Mouse (Mus musculus) embryonic facial prominence, embryonic 14.5 days (tissue): ENCODE data around the gene Iqgap1. TPM values are rescaled to one million over a fixed set of nuclear protein-coding genes. Genes with fewer than 3 reads are reported as not detected.

Source experiments
- ATAC-seq: fragments of 200-750 bp; cut with Nextera tagmentation; 2 replicates; pipeline ENCODE4 v1.8.0; 2017; ENCODE audit warnings: low read depth, moderate number of reproducible peaks, moderate TSS enrichment
- DNase-seq: peaks from one replicate; pipeline ENCODE4 v3.0.0-alpha.2; 2015; ENCODE audit warnings: low spot score
- H3K27ac ChIP-seq: fragments of 300-500 bp; sonication (generic); replicated peaks from 2 replicates; pipeline ENCODE4 v1.5.1; 2014; ENCODE audit warnings: low read depth, mild to moderate bottlenecking, low read length, moderate library complexity
- H3K27me3 ChIP-seq: fragments of 300-500 bp; sonication (generic); replicated peaks from 2 replicates; pipeline ENCODE4 v1.6.1; 2014; ENCODE audit warnings: low read length; ENCODE audit not compliant: control insufficient read depth, insufficient read depth
- H3K36me3 ChIP-seq: fragments of 300-500 bp; sonication (generic); 2 replicates; pipeline ENCODE4 v1.6.1; 2014; ENCODE audit warnings: low read length, mixed read lengths; ENCODE audit not compliant: control insufficient read depth, insufficient read depth
- H3K4me1 ChIP-seq: fragments of 300-500 bp; sonication (generic); 2 replicates; pipeline ENCODE4 v1.6.1; 2014; ENCODE audit warnings: antibody characterized with exemption, low read length; ENCODE audit not compliant: control insufficient read depth, insufficient read depth
- H3K4me2 ChIP-seq: fragments of 300-500 bp; sonication (generic); 2 replicates; pipeline ENCODE4 v1.6.1; 2014; ENCODE audit warnings: low read depth, mild to moderate bottlenecking, low read length, moderate library complexity, mixed read lengths
- H3K4me3 ChIP-seq: fragments of 300-500 bp; sonication (generic); 2 replicates; pipeline ENCODE4 v1.5.1; 2014; ENCODE audit warnings: low read depth, mild to moderate bottlenecking, low read length
- H3K9ac ChIP-seq: fragments of 300-500 bp; sonication (generic); 2 replicates; pipeline ENCODE4 v1.6.1; 2014; ENCODE audit warnings: low read depth, mild to moderate bottlenecking, low read length, moderate library complexity, mixed read lengths
- H3K9me3 ChIP-seq: fragments of 300-500 bp; sonication (generic); 2 replicates; pipeline ENCODE4 v1.6.1; 2016; ENCODE audit warnings: low read length; ENCODE audit not compliant: control insufficient read depth
- WGBS: fragments of 180-500 bp; shearing (Covaris S2); extraction: QIAGEN DNeasy Blood & Tissue Kit; methylation state at CpG from one replicate; pipeline ENCODE4 v1.1.7; 2014; 5-methylcytosine and 5-hydroxymethylcytosine counted together
- polyA plus RNA-seq: library from polyadenylated mRNA; unstranded; fragments of >200 nt; fragmentation: Nextera tagmentation; extraction: Ambion mirVana; gene quantifications from 2 replicates; pipeline ENCODE4 v1.2.1, GENCODE M21; 2014

Gene Iqgap1
- polyA plus RNA-seq, 1 experiment from 2014 or later: 68.6 TPM

DNA sequence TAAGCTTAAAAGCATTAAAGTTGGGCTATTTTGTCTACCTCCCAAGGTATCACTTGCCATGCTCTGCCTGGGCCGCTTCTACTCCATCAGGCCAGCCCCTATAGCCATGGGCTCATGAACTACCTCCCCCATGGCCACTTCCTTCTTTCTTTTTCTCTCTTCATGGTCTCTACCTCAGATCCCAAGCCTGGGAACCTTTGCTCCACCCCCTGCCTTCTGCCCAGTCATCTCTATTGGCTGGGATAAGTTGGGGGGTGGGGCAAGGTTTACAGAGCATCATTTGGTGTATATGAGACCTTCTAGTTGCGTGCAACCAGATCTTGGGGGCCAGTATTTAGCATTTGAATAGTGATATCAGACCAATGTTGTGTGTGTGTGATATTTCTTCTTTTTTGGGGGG lies 36.7 kb upstream of the Iqgap1 start:
- Histone ChIP-seq H3K36me3 (peaks cover 44% of the 10 kb centered on the region), H3K4me1 (peaks cover 15% of the 10 kb centered on the region; the same call in 1 of the 2 replicates), H3K4me3 (no peak overlapping the region), H3K4me2 (peak overlapping the region; percentile 92; the same call in 1 of the 2 replicates), H3K27ac (no peak overlapping the region), H3K9ac (no peak overlapping the region), H3K27me3 (no peaks in the 10 kb centered on the region), H3K9me3 (no peaks in the 10 kb centered on the region)
- WGBS: 92% methylated on average over 2 of the region's 2 CpGs
- DNase-seq (no peak), ATAC-seq (no peak)

DNA sequence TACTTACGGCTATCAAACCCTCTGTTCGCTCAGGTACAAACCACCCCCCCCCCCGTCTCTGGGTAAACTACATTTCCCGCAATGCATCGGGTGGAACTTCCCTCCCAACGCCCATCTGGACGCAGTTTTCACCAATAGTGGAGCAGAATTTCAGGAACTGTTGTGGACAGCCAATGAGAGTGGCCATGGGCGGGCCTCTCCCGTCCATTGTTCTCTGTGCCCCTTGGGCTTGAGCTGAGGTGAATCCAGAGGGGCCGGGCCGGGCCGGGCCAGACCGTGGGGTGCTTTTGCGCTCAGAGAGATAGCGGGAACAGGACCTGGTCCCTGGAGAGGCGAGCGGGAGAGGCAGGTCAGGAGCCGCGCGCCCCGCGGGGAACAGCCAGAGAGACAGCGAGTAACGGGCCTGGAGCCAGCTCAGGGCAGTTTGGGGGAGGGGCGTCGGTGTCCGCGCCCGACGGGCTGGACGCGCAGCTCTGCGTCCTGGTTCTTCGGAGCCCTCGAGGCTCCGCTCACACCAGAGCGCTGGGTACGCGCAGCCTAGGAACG lies 35.0 kb upstream of the Iqgap1 start, which contains the start of gene Zscan2:
TSS of gene Zscan2 (plus strand) at position 192 of the 546 bp plus-strand sequence.
- Histone ChIP-seq H3K36me3 (peaks cover 28% of the 10 kb centered on the region), H3K4me2 (peak within 1 kb of the TSS; percentile 92), H3K9ac (peak within 1 kb of the TSS; percentile 91), H3K27me3 (no peaks in the 10 kb centered on the region), H3K27ac (peak within 1 kb of the TSS; percentile 81), H3K4me3 (peak within 1 kb of the TSS; percentile 90), H3K4me1 (peaks cover 15% of the 10 kb centered on the region; the same call in 1 of the 2 replicates), H3K9me3 (no peaks in the 10 kb centered on the region)
- 1% methylated on average over 21 of the region's 40 CpGs for WGBS
- DNase-seq (peak; percentile 98), ATAC-seq (peak; percentile 99)

DNA sequence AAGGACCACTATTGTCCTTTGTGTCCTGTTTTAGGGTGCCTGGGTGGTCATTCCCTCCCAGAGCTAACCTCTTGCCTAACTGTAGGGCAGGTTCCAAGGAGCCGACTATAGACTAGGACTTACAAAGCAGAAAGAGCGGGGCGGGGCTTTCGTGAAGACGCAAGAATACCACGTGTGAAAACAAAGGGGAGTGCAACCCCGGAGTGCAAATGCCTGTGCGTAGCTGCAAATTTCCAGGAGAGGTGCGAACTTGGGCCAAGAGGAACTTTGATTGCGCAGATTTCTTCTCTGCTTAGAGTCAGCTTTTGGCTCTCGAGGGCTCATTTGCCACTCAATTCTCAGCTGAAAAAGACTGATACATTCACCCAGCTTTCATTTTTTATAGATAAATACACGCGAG lies 34.5 kb upstream of the Iqgap1 start:
- no peaks in the 10 kb centered on the region for H3K9me3 ChIP-seq
- H3K4me2 ChIP-seq: peak overlapping the region; percentile 92
- WGBS: 0% methylated on average over 13 of the region's 13 CpGs
- H3K27ac ChIP-seq: no peak overlapping the region
- no peaks in the 10 kb centered on the region for H3K27me3 ChIP-seq
- H3K9ac ChIP-seq: peak overlapping the region; percentile 91
- ATAC-seq (peak; percentile 73), DNase-seq (peak; percentile 90)
- peak overlapping the region; percentile 90 for H3K4me3 ChIP-seq
- H3K4me1 ChIP-seq: peaks cover 15% of the 10 kb centered on the region; the same call in 1 of the 2 replicates
- H3K36me3 ChIP-seq: peaks cover 23% of the 10 kb centered on the region

DNA sequence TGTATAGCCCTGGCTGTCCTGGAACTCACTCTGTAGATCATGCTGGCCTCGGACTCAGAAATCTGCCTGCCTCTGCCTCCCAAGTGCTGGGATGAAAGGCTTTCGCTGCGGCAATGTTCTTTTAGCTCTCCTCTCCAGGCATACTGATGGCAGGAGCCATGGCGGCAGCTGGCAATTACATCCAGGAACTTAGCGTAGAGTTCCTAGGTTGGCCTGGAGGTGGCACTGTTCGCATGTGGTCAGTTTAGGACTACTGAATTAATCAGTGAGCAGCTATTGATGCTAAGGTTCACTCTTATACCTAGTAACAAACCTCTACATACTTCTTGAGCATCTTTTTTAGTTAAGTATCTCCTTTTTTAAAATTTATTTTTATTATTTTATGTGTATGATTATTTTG lies 31.4 kb upstream of the Iqgap1 start:
- Histone ChIP-seq H3K9ac (no peak overlapping the region), H3K27me3 (no peaks in the 10 kb centered on the region)
- ATAC-seq: no peak

DNA sequence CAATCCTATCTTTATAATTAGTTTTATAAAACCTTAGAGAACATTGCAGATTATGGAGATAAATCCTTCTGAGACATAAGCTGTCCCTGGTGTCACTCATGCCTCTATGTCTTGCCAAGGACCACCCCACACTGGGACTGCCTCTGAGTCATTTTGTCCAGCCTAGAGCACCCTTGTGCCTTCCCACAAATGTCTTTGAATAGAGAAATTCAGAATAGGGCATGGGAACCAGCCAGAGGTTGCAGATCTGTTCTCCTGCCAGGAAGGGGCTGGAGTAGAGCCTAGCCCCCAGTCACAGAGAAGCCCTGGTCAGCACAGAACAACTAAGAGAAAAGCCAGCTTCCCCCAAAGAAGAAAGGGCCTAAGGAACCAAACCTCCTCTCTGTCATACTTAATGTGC lies 29.5 kb upstream of the Iqgap1 start:
- Histone ChIP-seq H3K4me2 (no peak overlapping the region), H3K36me3 (no peaks in the 10 kb centered on the region), H3K4me1 (0 out of 2 replicates have a peak, but pooled peaks cover 4% of the 10 kb centered on the region), H3K27me3 (no peaks in the 10 kb centered on the region), H3K27ac (no peak overlapping the region), H3K9ac (no peak overlapping the region), H3K9me3 (no peaks in the 10 kb centered on the region), H3K4me3 (no peak overlapping the region)
- no peak for ATAC-seq
- DNase-seq: no peak

More for the DNA sequence above, 31.4 kb upstream of the Iqgap1 start:
- no peak overlapping the region for H3K27ac ChIP-seq
- no peak overlapping the region for H3K4me2 ChIP-seq
- 33% methylated on average over 6 of the region's 6 CpGs for WGBS
- no peaks in the 10 kb centered on the region for H3K9me3 ChIP-seq
- 0 out of 2 replicates have a peak, but pooled peaks cover 12% of the 10 kb centered on the region for H3K4me1 ChIP-seq
- H3K36me3 ChIP-seq: no peaks in the 10 kb centered on the region
- peak; percentile 75 for DNase-seq
- no peak overlapping the region for H3K4me3 ChIP-seq

DNA sequence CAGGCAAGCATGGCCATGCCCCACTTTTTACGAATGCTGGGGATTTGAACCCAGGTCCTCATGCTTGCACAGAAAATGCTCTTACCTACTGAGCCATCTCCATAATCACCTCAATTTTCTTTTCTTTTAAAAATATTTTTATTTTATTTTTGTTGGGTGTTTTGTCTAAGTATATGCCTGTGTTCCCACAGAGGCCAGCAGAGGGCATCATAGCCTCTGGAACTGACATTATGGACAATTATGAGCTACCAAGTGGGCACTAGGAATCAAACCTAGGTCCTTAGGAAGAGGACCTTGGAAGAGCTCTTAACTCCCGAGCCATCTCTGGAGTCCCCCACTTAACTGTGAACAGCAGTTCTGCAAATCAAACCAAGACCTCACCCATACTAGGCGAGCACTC lies 27.4 kb upstream of the Iqgap1 start:
- DNase-seq: no peak
- H3K27ac ChIP-seq: no peak overlapping the region

DNA sequence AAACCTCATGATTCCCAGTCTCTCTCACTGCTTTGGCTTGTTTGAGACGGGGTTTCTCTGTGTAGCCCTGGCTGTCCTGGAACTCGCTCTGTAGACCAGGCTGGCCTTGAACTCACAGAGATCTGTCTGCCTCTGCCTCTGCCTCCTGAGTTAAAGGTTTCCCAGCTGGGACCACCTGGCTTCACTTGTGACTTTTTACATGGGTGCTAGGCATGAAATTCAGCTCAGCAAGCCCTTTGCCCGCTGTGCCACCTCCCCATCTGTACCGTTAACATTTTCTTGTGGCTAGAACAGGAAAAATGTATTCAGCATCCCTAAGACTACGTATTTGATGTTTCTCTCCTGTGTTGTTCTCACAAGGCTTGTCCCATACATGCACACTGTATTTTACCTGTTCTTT lies 24.7 kb upstream of the Iqgap1 start:
- no peaks in the 10 kb centered on the region for H3K4me1 ChIP-seq
- no peak overlapping the region for H3K27ac ChIP-seq
- H3K4me3 ChIP-seq: no peak overlapping the region
- ATAC-seq (no peak), DNase-seq (no peak)
- no peaks in the 10 kb centered on the region for H3K9me3 ChIP-seq
- no peaks in the 10 kb centered on the region for H3K36me3 ChIP-seq
- H3K4me2 ChIP-seq: no peak overlapping the region
- no peaks in the 10 kb centered on the region for H3K27me3 ChIP-seq
- 82% methylated on average over 5 of the region's 5 CpGs for whole genome bisulfite sequencing
- H3K9ac ChIP-seq: no peak overlapping the region

More for the DNA sequence above, 27.4 kb upstream of the Iqgap1 start:
- no peaks in the 10 kb centered on the region for H3K9me3 ChIP-seq
- no peaks in the 10 kb centered on the region for H3K36me3 ChIP-seq
- H3K27me3 ChIP-seq: no peaks in the 10 kb centered on the region
- no peak overlapping the region for H3K4me2 ChIP-seq
- no peak for ATAC-seq
- no peak overlapping the region for H3K9ac ChIP-seq
- WGBS: 94% methylated on average over 3 of the region's 3 CpGs
- H3K4me3 ChIP-seq: no peak overlapping the region
- H3K4me1 ChIP-seq: no peaks in the 10 kb centered on the region

DNA sequence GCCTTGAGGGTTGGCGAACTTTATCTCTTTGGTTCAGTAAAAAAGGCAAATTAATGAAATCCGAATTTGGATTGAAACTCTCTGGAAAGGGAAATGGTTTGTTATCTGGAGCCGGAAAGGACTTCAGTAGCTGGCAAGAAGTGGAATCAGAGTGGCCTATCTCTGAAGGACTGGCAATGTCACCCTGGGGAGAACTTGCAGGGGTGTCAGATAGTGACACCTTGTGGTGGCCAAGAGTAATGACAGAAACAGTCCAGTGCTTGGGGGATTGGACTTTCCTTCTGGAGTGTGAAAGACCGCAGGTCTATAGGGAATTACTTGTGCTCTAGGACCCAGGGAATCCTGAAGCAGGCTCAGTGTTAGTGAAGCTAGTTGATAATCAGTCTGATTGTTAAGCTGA lies 23.9 kb upstream of the Iqgap1 start:
- no peaks in the 10 kb centered on the region for H3K27me3 ChIP-seq
- no peaks in the 10 kb centered on the region for H3K4me1 ChIP-seq
- no peaks in the 10 kb centered on the region for H3K9me3 ChIP-seq
- no peaks in the 10 kb centered on the region for H3K36me3 ChIP-seq
- no peak overlapping the region for H3K4me2 ChIP-seq
- no peak overlapping the region for H3K27ac ChIP-seq
- DNase-seq (peak; percentile 83), ATAC-seq (peak; percentile 70; the same call in 1 of the 2 replicates)
- 24% methylated on average over 4 of the region's 4 CpGs for WGBS
- H3K4me3 ChIP-seq: no peak overlapping the region
- H3K9ac ChIP-seq: no peak overlapping the region

DNA sequence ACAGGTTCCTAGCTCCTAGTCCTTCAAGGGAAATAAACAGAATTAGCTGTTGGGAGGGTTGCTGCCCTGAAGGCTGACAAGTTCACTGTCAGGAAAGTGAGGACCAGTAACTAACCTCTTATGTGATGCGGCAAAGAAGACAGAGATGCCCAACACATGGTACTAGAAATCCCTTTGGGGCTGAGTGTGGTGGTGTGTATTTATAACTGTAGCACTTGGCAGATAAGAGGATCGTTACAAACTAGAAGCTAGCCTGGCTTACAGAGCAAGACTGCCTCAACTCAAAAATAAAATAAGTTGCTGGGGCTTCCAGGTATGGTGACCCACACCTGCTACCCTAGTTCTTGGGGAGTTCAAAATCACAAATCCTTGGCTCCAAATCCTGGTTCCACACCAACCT lies 23.5 kb upstream of the Iqgap1 start:
- Histone ChIP-seq H3K4me2 (no peak overlapping the region), H3K4me1 (no peaks in the 10 kb centered on the region), H3K36me3 (no peaks in the 10 kb centered on the region), H3K27ac (no peak overlapping the region), H3K4me3 (no peak overlapping the region), H3K9ac (no peak overlapping the region), H3K27me3 (no peaks in the 10 kb centered on the region), H3K9me3 (no peaks in the 10 kb centered on the region)
- ATAC-seq (no peak), DNase-seq (no peak)
- WGBS: 89% methylated on average over 2 of the region's 2 CpGs
